Mouse (Mus musculus): ENCODE results near the gene Gpr35. TPM values are rescaled to one million over a fixed set of nuclear protein-coding genes. Genes with fewer than 3 reads are reported as not detected.

Gpr35 gene
- total and polyA plus RNA-seq, 3 experiments: 0.21 to 1.7 (median 0.44) TPM

DNA sequence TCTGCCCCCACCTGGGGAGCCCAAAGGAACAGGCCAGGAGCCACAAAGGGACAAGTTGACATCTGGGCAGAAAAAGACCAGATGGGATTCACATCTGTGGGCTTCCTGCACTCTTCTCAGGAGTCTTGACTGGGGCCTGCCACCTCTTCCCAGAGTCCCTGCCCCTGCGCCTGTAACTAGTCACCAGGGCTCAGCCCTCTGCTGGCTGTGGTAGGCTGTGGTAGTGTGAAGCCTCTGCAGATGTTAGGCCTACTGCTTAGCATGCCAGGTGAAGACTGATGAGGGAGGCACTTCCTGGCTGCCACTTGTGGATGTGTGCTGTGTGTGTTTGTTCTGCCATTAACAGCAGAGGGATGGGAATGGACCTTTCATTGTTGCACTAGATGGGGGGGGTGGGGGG is 38.4 kb upstream of the Gpr35 start:
- Histone ChIP-seq H3K36me3 (replicated peaks in 1 of 2; ENCODE audit: control insufficient read depth in 1 of 2, insufficient read depth in 1 of 2, low read length in 1 of 2) (peaks cover 27 to 42% of the 10 kb centered on the region in 2 experiments), H3K9ac (ENCODE audit: insufficient read depth, low read depth) (no peak overlapping the region), H3K9me3 (replicated peaks; ENCODE audit: low read length) (no peaks in the 10 kb centered on the region), H3K4me2 (ENCODE audit: insufficient read depth, low read depth, poor library complexity, severe bottlenecking) (no peak overlapping the region), H3K27ac (ENCODE audit: insufficient read depth, low read depth) (no peak overlapping the region), H3K4me3 (replicated peaks in 1 of 3; ENCODE audit: low read depth in 2 of 3, low read length in 2 of 3, poor library complexity in 1 of 3) (no peak overlapping the region), H3K79me2 (replicated peaks; ENCODE audit: control insufficient read depth, extremely low read depth, insufficient read depth, poor library complexity, severe bottlenecking) (no peaks in the 10 kb centered on the region), H3K27me3 (replicated peaks) (peaks cover 11% of the 10 kb centered on the region), H3K4me1 (ENCODE audit: control insufficient read depth in 1 of 2, insufficient read depth in 2 of 2) (peaks cover 12 to 36% of the 10 kb centered on the region in 2 experiments)
- dilution Hi-C loops (cut with MboI; ENCODE audit: extremely low pct_ligation_motif_present, extremely low pct_unique_long_range_greater_than_20kb, low sequenced_read_pairs): no loop called here
- TF ChIP-seq MAZ (IDR thresholded peaks at IDR 0.05; ENCODE audit: low read depth, low read length): no peak
- no peak for TF ChIP-seq MXI1 (IDR thresholded peaks at IDR 0.05; ENCODE audit: low read depth, low read length)
- TF ChIP-seq PAX5 (IDR thresholded peaks at IDR 0.05; ENCODE audit: low read length): no peak
- no peak for TF ChIP-seq USF2 (conservative IDR thresholded peaks at IDR 0.05; ENCODE audit: low read depth, low read length)
- TF ChIP-seq RAD21 (IDR thresholded peaks at IDR 0.05; ENCODE audit: low read depth, low read length): no peak
- TF ChIP-seq GABPA (IDR thresholded peaks at IDR 0.05; ENCODE audit: insufficient replicate concordance, low read depth, low read length): no peak
- no peak for TF ChIP-seq KAT2A (IDR thresholded peaks at IDR 0.05; ENCODE audit: insufficient replicate concordance, low read length)
- TF ChIP-seq NELFE (IDR thresholded peaks at IDR 0.05; ENCODE audit: low read depth, low read length): no peak
- TF ChIP-seq NRF1 (IDR thresholded peaks at IDR 0.05; ENCODE audit: low read depth, low read length): no peak
- TF ChIP-seq MAX (IDR thresholded peaks at IDR 0.05; ENCODE audit: low read length): no peak
- no peak for TF ChIP-seq IRF4 (IDR thresholded peaks at IDR 0.05; ENCODE audit: low read depth, low read length)
- TF ChIP-seq CHD2 (IDR thresholded peaks at IDR 0.05; ENCODE audit: low read length): no peak
- no peak for TF ChIP-seq ELF1 (IDR thresholded peaks at IDR 0.05; ENCODE audit: low read depth, low read length)
- TF ChIP-seq SMC3 (IDR thresholded peaks at IDR 0.05; ENCODE audit: low read depth, low read length): no peak
- TF ChIP-seq ZKSCAN1 (IDR thresholded peaks at IDR 0.05; ENCODE audit: borderline replicate concordance, low read depth, low read length): no peak
- no peak for TF ChIP-seq MEF2A (IDR thresholded peaks at IDR 0.05; ENCODE audit: borderline replicate concordance, low read depth, low read length)
- TF ChIP-seq CTCF (conservative IDR thresholded peaks at IDR 0.05 in 1 of 2, IDR thresholded peaks at IDR 0.05 in 1 of 2; ENCODE audit: low read depth in 2 of 2, low read length in 2 of 2): no peak; a peak in 1 of 4 replicates
- TF ChIP-seq ZC3H11A (IDR thresholded peaks at IDR 0.05; ENCODE audit: low read depth, low read length): no peak
- TF ChIP-seq ETS1 (conservative IDR thresholded peaks at IDR 0.05; ENCODE audit: low read depth, low read length): no peak
- in situ Hi-C loops (cut with MboI; ENCODE audit: low pct_ligation_motif_present, low pct_unique_long_range_greater_than_20kb, low sequenced_read_pairs): no loop called here
- no peak for DNase-seq (ENCODE audit: extremely low read depth)

DNA sequence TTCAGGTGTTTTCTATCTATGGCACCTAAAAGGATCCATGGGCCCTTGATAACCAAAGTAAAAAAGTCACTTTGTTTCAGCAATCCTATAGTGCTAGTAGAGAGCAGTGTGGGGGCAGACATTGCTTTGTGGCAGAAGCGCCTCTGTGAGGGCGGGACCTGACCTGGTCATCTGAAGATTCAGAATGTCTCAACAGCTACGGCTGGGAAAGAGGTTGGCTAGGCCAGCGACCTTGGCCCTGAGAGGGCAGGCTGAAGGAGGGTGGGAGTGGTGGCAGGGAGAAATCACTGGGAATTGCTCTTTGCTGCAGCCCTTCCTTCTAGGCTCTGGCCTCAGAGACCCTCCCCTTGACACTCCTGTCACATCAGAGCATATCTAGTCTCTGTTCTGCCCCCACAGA is 36.4 kb upstream of the Gpr35 start:
- in situ Hi-C loops (cut with MboI; ENCODE audit: low pct_ligation_motif_present, low pct_unique_long_range_greater_than_20kb, low sequenced_read_pairs): no loop called here
- TF ChIP-seq ETS1 (conservative IDR thresholded peaks at IDR 0.05; ENCODE audit: low read depth, low read length): no peak
- Histone ChIP-seq H3K27ac (ENCODE audit: insufficient read depth, low read depth) (no peak overlapping the region), H3K9ac (ENCODE audit: insufficient read depth, low read depth) (no peak overlapping the region), H3K36me3 (replicated peaks in 1 of 2; ENCODE audit: control insufficient read depth in 1 of 2, insufficient read depth in 1 of 2, low read length in 1 of 2) (peaks cover 44 to 62% of the 10 kb centered on the region in 2 experiments), H3K4me2 (ENCODE audit: insufficient read depth, low read depth, poor library complexity, severe bottlenecking) (no peak overlapping the region), H3K79me2 (replicated peaks; ENCODE audit: control insufficient read depth, extremely low read depth, insufficient read depth, poor library complexity, severe bottlenecking) (no peaks in the 10 kb centered on the region), H3K4me3 (replicated peaks in 1 of 3; ENCODE audit: low read depth in 2 of 3, low read length in 2 of 3, poor library complexity in 1 of 3) (no peak overlapping the region), H3K27me3 (replicated peaks) (peaks cover 8% of the 10 kb centered on the region), H3K9me3 (replicated peaks; ENCODE audit: low read length) (no peaks in the 10 kb centered on the region), H3K4me1 (ENCODE audit: control insufficient read depth in 1 of 2, insufficient read depth in 2 of 2) (peaks cover 7 to 27% of the 10 kb centered on the region in 2 experiments)
- dilution Hi-C loops (cut with MboI; ENCODE audit: extremely low pct_ligation_motif_present, extremely low pct_unique_long_range_greater_than_20kb, low sequenced_read_pairs): no loop called here
- no peak for DNase-seq (ENCODE audit: extremely low read depth)

All from CH12.LX (cell line).